Mouse (Mus musculus): Measurements from ENCODE around the gene Rhox2a.
"Not testable (repeated sequence)": the region's sequence is repeated elsewhere in the genome, so short reads cannot be mapped to it uniquely, and the experiment has no call there.

Gene Rhox2a

GRCm38 (mm10) chrX:37244676-37245075 lies at the start of gene Rhox2a:
Gene Rhox2a, plus strand, starts transcription at chrX:37244976.
- DNase-seq (ENCODE audit: low read depth, low spot score), result not testable (repeated sequence)

DNA sequence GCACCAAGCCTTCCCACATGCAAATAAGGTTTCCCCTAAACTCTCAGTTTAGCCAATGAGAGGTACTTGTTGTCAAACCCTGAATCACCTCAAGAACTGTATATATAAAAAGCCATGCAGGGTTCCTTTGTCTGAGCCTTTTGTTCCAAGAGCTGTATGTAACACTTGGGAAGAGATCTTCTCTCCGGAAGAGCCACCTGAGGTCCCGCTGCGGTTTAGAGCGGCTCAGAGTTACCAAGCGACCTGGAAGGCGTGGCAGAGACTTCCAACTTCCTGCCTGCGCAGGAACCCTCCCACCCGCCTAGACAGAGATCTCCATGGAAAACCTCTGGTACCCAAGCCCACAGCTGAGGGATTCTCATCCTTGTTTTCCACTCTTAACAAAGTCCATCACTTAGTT lies 46.1 kb upstream of the Rhox2a start:
- no peak for DNase-seq (ENCODE audit: low read depth, low spot score)

GRCm38 (mm10) chrX:37210941-37211340 lies 33.8 kb upstream of the Rhox2a start, which contains the start of gene Gm9:
Gene Gm9, minus strand, starts transcription at chrX:37211041.
- no peak for DNase-seq (ENCODE audit: low read depth, low spot score)

GRCm38 (mm10) chrX:37222158-37222557 lies 22.6 kb upstream of the Rhox2a start, which contains the start of gene Rhox1:
Gene Rhox1, minus strand, starts transcription at chrX:37222258.
- not testable (repeated sequence) for DNase-seq (ENCODE audit: low read depth, low spot score)

DNA sequence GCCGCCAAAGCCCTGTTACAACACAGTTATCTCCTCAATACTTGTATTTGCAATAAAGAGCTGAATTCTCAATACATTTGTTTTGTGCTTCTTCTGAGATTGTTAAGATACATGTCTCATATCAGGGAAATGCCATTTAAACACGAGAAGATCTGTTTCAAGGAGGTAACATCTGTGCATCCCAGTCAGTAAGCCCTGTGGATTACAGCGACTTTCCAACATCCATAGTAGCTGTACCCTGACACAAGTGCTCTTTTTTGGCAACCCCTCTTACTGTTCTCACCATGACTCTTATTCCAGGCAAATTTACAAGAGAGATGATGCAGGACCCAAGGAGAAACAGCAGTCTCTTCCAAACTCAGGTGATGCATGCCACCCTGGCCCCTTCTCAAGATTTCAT lies 4.8 kb downstream of the Rhox2a start, which contains the start of gene Rhox3a:
Rhox3a (plus strand) TSS at position 301 of the 400 bp plus-strand sequence.
- DNase-seq (ENCODE audit: low read depth, low spot score), result not testable (repeated sequence)

DNA sequence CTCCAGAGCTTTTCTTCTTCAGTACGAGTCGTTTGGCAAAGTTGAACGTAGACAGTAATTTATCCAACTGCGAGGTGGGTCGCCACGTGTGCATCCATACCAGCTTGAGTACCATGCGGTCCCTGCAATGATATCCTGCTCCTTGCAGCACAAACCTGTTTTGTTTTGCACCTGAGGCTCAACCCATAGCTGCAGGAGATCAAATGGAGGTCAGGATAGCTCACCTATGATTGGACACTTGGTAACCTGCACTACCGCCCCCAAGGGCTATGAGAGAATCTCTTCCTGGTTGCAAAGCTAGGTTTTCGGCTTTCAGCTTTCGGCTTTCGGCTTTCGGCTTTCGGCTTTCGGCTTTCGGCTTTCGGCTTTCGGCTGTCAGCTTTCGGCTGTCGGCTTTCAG lies 20.3 kb downstream of the Rhox2a start, which contains the start of gene Rhox4a:
Rhox4a (plus strand) TSS at position 301 of the 400 bp plus-strand sequence.
- DNase-seq (ENCODE audit: low read depth, low spot score), result not testable (repeated sequence)
